9 mouse cellular contexts compared by ENCODE assay signal in genomic region chr12:24682563-24682962, GRCm38 (mm10). TPM values are rescaled to one million over a fixed set of nuclear protein-coding genes. Genes with fewer than 3 reads are reported as not detected.
DNase-seq lines count a peak whose midpoint lies in the region; ATAC-seq lines count a peak whose summit lies in the region.
"Had no signal": no experiment of that assay in that cellular context is flagged by ENCODE, and none has a peak within 500 bp of the region (broad histone marks: within the 10 kb centered on the region; RNA-seq: fewer than 3 reads in every experiment).

No protein-coding gene starts in this region.

- intact Hi-C loops in gastrocnemius, postnatal 14 days (cut with DNase I; ENCODE audit: low total_unique reads), result loop anchor here (10.0 kb wide), 1 partner anchor 208 kb away; no protein-coding TSS in a partner anchor

- peaks cover 31% of the 10 kb centered on the region for H3K4me1 ChIP-seq in embryonic facial prominence, embryonic 13.5 days
- peaks cover 25% of the 10 kb centered on the region for H3K4me1 ChIP-seq in embryonic facial prominence, embryonic 10.5 days

- ATAC-seq in embryonic facial prominence, embryonic 13.5 days (ENCODE audit: insufficient number of reproducible peaks, insufficient read depth, low FRiP score, low TSS enrichment, low read depth), result no peak
- no peak for ATAC-seq in megakaryocyte-erythroid progenitor cell, adult 5-6 weeks (replicated peaks; ENCODE audit: low FRiP score, low TSS enrichment, poor library complexity, severe bottlenecking)

- 35% methylated on average over 8 of the region's 8 CpGs for WGBS in embryonic facial prominence, embryonic 13.5 days
- WGBS in embryonic facial prominence, embryonic 10.5 days, result 56% methylated on average over 8 of the region's 8 CpGs

- peak overlapping the region; percentile 71 for H3K27ac ChIP-seq in embryonic facial prominence, embryonic 13.5 days
- H3K27ac ChIP-seq in embryonic facial prominence, embryonic 10.5 days (replicated peaks), result no peak overlapping the region

- no peak overlapping the region for H3K9ac ChIP-seq in embryonic facial prominence, embryonic 13.5 days

- H3K27me3 ChIP-seq in embryonic facial prominence, embryonic 13.5 days, result peaks cover 48% of the 10 kb centered on the region
- peaks cover 80% of the 10 kb centered on the region for H3K27me3 ChIP-seq in embryonic facial prominence, embryonic 10.5 days (replicated peaks; ENCODE audit: low read depth, poor library complexity, severe bottlenecking)

- no peaks in the 10 kb centered on the region for H3K9me3 ChIP-seq in embryonic facial prominence, embryonic 13.5 days
- H3K9me3 ChIP-seq in embryonic facial prominence, embryonic 10.5 days, result no peaks in the 10 kb centered on the region

- peak overlapping the region; percentile 95; the same call in 1 of the 2 replicates for H3K4me2 ChIP-seq in embryonic facial prominence, embryonic 13.5 days

- no peak overlapping the region for H3K4me3 ChIP-seq in embryonic facial prominence, embryonic 13.5 days
- H3K4me3 ChIP-seq in embryonic facial prominence, embryonic 10.5 days, result no peak overlapping the region

- H3K36me3 ChIP-seq in embryonic facial prominence, embryonic 13.5 days, result no peaks in the 10 kb centered on the region
- H3K36me3 ChIP-seq in embryonic facial prominence, embryonic 10.5 days (replicated peaks), result no peaks in the 10 kb centered on the region

- no peak for DNase-seq in embryonic facial prominence, embryonic 10.5 days (ENCODE audit: low spot score)
- peak; percentile 46 for DNase-seq in gastrocnemius, postnatal 14 days
- peak; percentile 94 for DNase-seq in kidney, adult 9 months
- DNase-seq in lung, postnatal 10 days, result peak; percentile 41
- no peak for DNase-seq in adrenal gland, adult 2 months
- no peak for DNase-seq in neural tube, embryonic 10.5 days (ENCODE audit: extremely low spot score, low spot score)
- DNase-seq: thymus, postnatal 36 days had no signal

RNA-seq across cellular contexts. Expression of gene Cys1, which starts 0.9 kb away (rescaled TPM):
- polyA plus RNA-seq in embryonic facial prominence, embryonic 13.5 days (2015; fragmentation: Nextera tagmentation; extraction: Ambion mirVana), result 3.8 and 4.0 TPM in 2 replicates
- 0.16 and 0.53 TPM in 2 replicates for polyA plus RNA-seq in embryonic facial prominence, embryonic 10.5 days (2016; fragmentation: Nextera tagmentation; extraction: Ambion mirVana)
- total RNA-seq in gastrocnemius, postnatal 14 days (2021), result 1 to 10 TPM; 6.8 to 7.5 TPM
- total RNA-seq in megakaryocyte-erythroid progenitor cell, adult 5-6 weeks (2014; fragmentation: Nextera tagmentation), result not detected in 2 replicates
- total RNA-seq in megakaryocyte-erythroid progenitor cell, adult 5-6 weeks (2017), result not detected in 2 replicates
- 1 to 10 TPM; 2.4 to 4.5 TPM for total RNA-seq in adrenal gland, adult 2 months (2021)
- polyA plus RNA-seq in adrenal gland, adult 2 months (2012; rRNA removed), result 5.6 and 6.0 TPM in 2 replicates

RNA-seq across cellular contexts. Expression of gene Rrm2, which starts 25.5 kb away (rescaled TPM):
- 214 and 235 TPM in 2 replicates for polyA plus RNA-seq in embryonic facial prominence, embryonic 13.5 days (2015; fragmentation: Nextera tagmentation; extraction: Ambion mirVana)
- 640 and 704 TPM in 2 replicates for polyA plus RNA-seq in embryonic facial prominence, embryonic 10.5 days (2016; fragmentation: Nextera tagmentation; extraction: Ambion mirVana)
- 1 to 10 TPM; 8.1 to 8.6 TPM for total RNA-seq in gastrocnemius, postnatal 14 days (2021)
- total RNA-seq in megakaryocyte-erythroid progenitor cell, adult 5-6 weeks (2014; fragmentation: Nextera tagmentation), result 188 and 245 TPM in 2 replicates
- 98.3 and 173 TPM in 2 replicates for total RNA-seq in megakaryocyte-erythroid progenitor cell, adult 5-6 weeks (2017)
- total RNA-seq in adrenal gland, adult 2 months (2021), result 1 to 10 TPM; 7.7 to 9.1 TPM
- 2.8 and 6.0 TPM in 2 replicates for polyA plus RNA-seq in adrenal gland, adult 2 months (2012; rRNA removed)

RNA-seq across cellular contexts. Expression of gene Klf11, which starts 31.5 kb away (rescaled TPM):
- 11.2 and 13.4 TPM in 2 replicates for polyA plus RNA-seq in embryonic facial prominence, embryonic 13.5 days (2015; fragmentation: Nextera tagmentation; extraction: Ambion mirVana)
- polyA plus RNA-seq in embryonic facial prominence, embryonic 10.5 days (2016; fragmentation: Nextera tagmentation; extraction: Ambion mirVana), result 10.3 and 10.5 TPM in 2 replicates
- 1 to 10 TPM; 4.4 to 6.1 TPM for total RNA-seq in gastrocnemius, postnatal 14 days (2021)
- total RNA-seq in megakaryocyte-erythroid progenitor cell, adult 5-6 weeks (2014; fragmentation: Nextera tagmentation), result 10.9 and 16.6 TPM in 2 replicates
- 15.7 and 18.6 TPM in 2 replicates for total RNA-seq in megakaryocyte-erythroid progenitor cell, adult 5-6 weeks (2017)
- 10 to 100 TPM; 10.4 to 13.5 TPM for total RNA-seq in adrenal gland, adult 2 months (2021)
- polyA plus RNA-seq in adrenal gland, adult 2 months (2012; rRNA removed), result 8.3 and 9.1 TPM in 2 replicates

Comparison
In these comparisons a context has a peak if more than half of its experiments do, and no peak if none do; other contexts are left out.
1. DNase-seq: peak in gastrocnemius, postnatal 14 days (single experiment), kidney, adult 9 months (single experiment) and lung, postnatal 10 days (single experiment); none in embryonic facial prominence, embryonic 10.5 days (single experiment), adrenal gland, adult 2 months (single experiment) and neural tube, embryonic 10.5 days (single experiment).
2. RNA of gene Rrm2, which starts 25.5 kb away (total RNA-seq): 98.3 to 245 TPM in megakaryocyte-erythroid progenitor cell, adult 5-6 weeks; 7.7 to 9.1 TPM in adrenal gland, adult 2 months and 8.1 to 8.6 TPM in gastrocnemius, postnatal 14 days; every median in the first group is over 4 times any median in the second.